Mouse (Mus musculus) thymus, adult 2 months (tissue): Measurements from ENCODE around the gene Prrt4. TPM values are rescaled to one million over a fixed set of nuclear protein-coding genes. Genes with fewer than 3 reads are reported as not detected.

Experiments
- DNase-seq: peaks from one replicate; pipeline ENCODE4 v3.0.0; 2021
- H3K27ac ChIP-seq: fragments of 200-500 bp; 2 replicates; pipeline ENCODE4 v1.5.1; 2012; ENCODE audit warnings: low read length, control low read depth; ENCODE audit not compliant: control insufficient read depth, insufficient read depth
- H3K27me3 ChIP-seq: fragments of 200-500 bp; 2 replicates; pipeline ENCODE4 v1.6.1; 2012; ENCODE audit warnings: mild to moderate bottlenecking, low read length, moderate library complexity, mixed read lengths; ENCODE audit not compliant: control insufficient read depth, insufficient read depth
- H3K36me3 ChIP-seq: fragments of 200-500 bp; 2 replicates; pipeline ENCODE4 v1.6.1; 2012; ENCODE audit warnings: mild to moderate bottlenecking, low read length, moderate library complexity; ENCODE audit not compliant: control insufficient read depth, insufficient read depth
- H3K4me1 ChIP-seq: fragments of 200-500 bp; replicated peaks from 2 replicates; pipeline ENCODE4 v1.6.1; 2012; ENCODE audit warnings: low read length; ENCODE audit not compliant: control insufficient read depth, insufficient read depth
- H3K4me3 ChIP-seq: fragments of 200-500 bp; 2 replicates; pipeline ENCODE4 v1.5.1; 2012; ENCODE audit warnings: mild to moderate bottlenecking, low read length, control low read depth, moderate library complexity; ENCODE audit not compliant: control insufficient read depth, insufficient read depth
- CTCF ChIP-seq: fragments of 200-500 bp; IDR thresholded peaks from 2 replicates; pipeline ENCODE4 v1.5.1; 2012; ENCODE audit warnings: mild to moderate bottlenecking, control low read depth, low read length, moderate library complexity, borderline replicate concordance; ENCODE audit not compliant: control insufficient read depth, poor library complexity, insufficient read depth; ENCODE audit errors: extremely low read depth
- POLR2A ChIP-seq: fragments of 200-500 bp; IDR thresholded peaks from 2 replicates; pipeline ENCODE4 v1.6.1; 2012; ENCODE audit warnings: mild to moderate bottlenecking, low read length, control low read depth, moderate library complexity; ENCODE audit not compliant: control insufficient read depth, poor library complexity, insufficient read depth; ENCODE audit errors: extremely low read depth
- WGBS: fragments of 180-500 bp; shearing (Covaris S2); methylation state at CpG from one replicate; pipeline ENCODE4 v1.1.7; 2018; 5-methylcytosine and 5-hydroxymethylcytosine counted together
- polyA plus RNA-seq: library from polyadenylated mRNA; depleted of rRNA; stranded (reverse); fragments of >200 nt; gene quantifications from 2 replicates; pipeline ENCODE4 v1.2.3, GENCODE M21; 2012

Gene Prrt4
- polyA plus RNA-seq, 1 experiment = 0.32 TPM

DNA sequence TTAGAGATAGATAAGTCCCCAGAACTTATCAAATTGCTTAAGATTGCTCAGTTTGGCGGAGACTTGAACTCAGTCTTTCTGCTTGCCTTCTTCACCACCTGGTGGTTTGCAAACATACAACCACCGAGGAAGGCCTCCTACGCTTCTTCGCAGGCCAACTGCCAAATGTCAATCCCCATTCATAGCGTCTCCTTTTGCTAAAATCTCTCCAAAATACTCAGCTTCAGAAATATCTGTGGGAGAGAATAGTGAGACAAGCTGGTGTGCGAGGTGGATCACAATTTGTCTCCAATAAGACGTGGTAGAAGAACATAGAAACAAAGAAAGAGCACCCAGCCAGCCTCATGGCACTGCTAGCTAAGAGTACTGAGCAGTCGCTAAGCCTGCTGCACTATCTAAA lies 459 bp upstream of the Prrt4 start:
- no peak overlapping the region for H3K27ac ChIP-seq
- 78% methylated on average over 8 of the region's 8 CpGs for WGBS
- no peaks in the 10 kb centered on the region for H3K36me3 ChIP-seq
- no peaks in the 10 kb centered on the region; the same call in 1 of the 2 replicates for H3K27me3 ChIP-seq
- H3K4me3 ChIP-seq = no peak overlapping the region
- DNase-seq = no peak
- peaks cover 3% of the 10 kb centered on the region; the same call in 1 of the 2 replicates for H3K4me1 ChIP-seq
- TF ChIP-seq CTCF (no peak), POLR2A (no peak)

DNA sequence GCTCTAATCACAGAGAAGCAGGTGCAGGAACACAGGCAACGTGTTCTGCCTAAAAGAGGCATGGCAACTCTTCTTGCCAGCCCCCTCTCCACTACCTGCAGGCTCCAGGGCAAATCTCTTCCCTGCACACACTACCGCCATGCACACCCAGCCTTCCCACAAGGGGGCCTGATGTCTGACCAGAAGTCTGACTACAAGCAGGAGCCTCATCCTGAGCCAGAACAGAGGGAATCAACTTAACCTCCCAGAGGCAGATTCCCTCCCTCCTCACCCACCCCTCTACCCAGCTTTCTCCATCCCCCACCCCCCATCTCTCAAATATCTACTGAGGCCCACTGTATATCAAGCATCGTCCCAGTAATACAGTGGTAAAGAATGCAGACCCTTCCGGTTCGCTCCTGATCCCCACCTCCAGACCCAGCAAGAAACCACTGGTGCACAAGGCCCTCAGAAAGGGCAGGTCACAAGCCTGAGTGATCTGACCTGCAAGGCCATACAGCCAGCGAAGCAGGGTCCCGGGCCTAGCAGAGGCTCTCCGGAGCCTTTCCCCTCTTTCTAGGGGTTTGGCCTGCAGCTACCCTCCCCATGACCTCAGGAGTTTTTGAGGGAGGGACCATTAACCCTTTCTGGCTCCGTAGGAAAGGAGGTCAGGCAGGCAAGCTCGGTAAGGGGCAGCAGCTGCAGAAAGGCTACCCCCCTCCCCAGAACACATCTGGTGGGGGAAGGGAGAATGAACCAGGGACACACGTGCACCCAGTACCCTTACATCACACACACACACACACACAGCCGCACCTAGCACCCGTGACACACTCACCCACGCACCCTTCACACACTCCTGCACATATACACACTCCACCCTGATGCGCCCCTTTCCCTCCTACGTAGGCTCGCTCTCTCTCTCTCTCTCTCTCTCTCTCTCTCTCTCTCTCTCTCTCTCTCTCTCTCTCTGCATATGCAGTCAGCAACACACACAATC lies 1.2 kb downstream of the Prrt4 start:
- Histone ChIP-seq H3K4me1 (peaks cover 3% of the 10 kb centered on the region; the same call in 1 of the 2 replicates), H3K36me3 (no peaks in the 10 kb centered on the region), H3K27ac (no peak overlapping the region), H3K4me3 (no peak overlapping the region), H3K27me3 (no peaks in the 10 kb centered on the region; the same call in 1 of the 2 replicates)
- WGBS = 72% methylated on average over 17 of the region's 17 CpGs
- no peak for DNase-seq
- TF ChIP-seq POLR2A = no peak
- no peak for TF ChIP-seq CTCF

DNA sequence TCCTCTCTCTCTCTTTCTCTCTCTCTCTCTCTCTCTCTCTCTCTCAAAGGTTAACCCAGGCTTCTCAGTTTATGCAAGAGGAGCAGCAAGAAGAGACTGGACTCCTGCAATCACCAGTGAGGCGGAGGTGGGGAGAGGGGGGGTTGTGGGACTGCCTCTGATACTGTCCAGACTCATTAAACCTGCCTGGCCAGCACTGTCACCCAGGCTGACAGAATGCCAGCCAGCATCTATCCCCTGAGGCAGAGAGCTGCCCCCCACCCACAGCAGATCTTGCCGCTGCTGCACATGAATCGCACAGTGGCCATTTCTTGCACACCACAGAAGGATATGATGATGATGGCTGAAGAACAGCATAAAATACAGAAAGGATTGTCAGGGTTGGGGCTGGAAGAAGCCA lies 4.3 kb downstream of the Prrt4 start:
- TF ChIP-seq POLR2A (no peak), CTCF (no peak)
- Histone ChIP-seq H3K4me1 (peaks cover 14% of the 10 kb centered on the region), H3K4me3 (no peak overlapping the region), H3K27me3 (peaks cover 2% of the 10 kb centered on the region; the same call in 1 of the 2 replicates), H3K27ac (no peak overlapping the region), H3K36me3 (no peaks in the 10 kb centered on the region)
- no peak for DNase-seq
- 94% methylated on average over 3 of the region's 3 CpGs for WGBS

DNA sequence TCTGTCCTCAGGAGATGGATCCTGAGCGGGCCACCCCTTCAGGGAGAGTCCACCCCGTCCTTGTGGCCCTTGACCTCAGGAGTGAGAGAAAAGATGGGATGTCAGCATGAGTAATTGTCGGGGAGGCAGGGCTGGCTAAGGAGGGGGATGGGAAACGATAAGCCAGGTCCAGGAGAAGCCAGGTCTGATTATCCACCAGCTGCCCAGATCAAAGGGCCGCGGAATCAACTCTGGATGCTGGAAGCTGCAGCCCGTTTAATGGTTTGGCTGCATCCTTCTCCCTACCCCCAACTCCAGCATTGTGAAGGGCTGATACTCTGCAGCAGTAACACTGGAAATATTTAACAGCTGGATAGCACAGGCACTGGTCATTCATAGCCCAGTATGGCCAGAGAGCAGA lies 5.0 kb downstream of the Prrt4 start:
- H3K27ac ChIP-seq = no peak overlapping the region
- no peak for DNase-seq
- H3K36me3 ChIP-seq = no peaks in the 10 kb centered on the region
- peaks cover 2% of the 10 kb centered on the region; the same call in 1 of the 2 replicates for H3K27me3 ChIP-seq
- H3K4me3 ChIP-seq = no peak overlapping the region
- 48% methylated on average over 7 of the region's 7 CpGs for WGBS
- no peak for TF ChIP-seq CTCF
- TF ChIP-seq POLR2A = no peak
- peaks cover 17% of the 10 kb centered on the region for H3K4me1 ChIP-seq

DNA sequence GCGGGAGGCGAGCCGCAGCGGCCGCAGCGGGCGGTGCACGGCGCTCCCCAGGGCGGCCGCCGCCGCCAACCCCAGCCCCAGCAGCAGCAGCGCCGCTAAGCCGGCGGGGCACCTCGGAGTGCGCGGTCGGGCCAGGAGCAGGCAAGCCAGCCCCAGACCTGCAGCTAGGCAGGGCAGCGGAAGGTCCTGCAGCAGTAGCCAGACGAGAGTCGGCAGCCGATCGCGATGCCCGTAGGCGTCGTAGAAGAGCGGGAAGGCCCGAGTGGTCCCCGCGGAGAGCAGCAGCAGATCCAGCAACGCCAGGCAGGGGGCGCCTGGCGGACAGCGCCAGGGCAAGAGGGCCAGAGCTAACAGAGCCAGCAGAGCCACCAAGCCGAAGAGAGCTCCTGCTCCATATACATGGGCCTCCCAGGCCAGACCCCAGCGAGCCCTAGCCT lies 8.4 kb downstream of the Prrt4 start:
- Histone ChIP-seq H3K27me3 (peaks cover 2% of the 10 kb centered on the region; the same call in 1 of the 2 replicates), H3K36me3 (no peaks in the 10 kb centered on the region), H3K4me3 (peak overlapping the region; percentile 71), H3K27ac (no peak overlapping the region), H3K4me1 (peaks cover 15% of the 10 kb centered on the region)
- TF ChIP-seq CTCF = peak; percentile 96
- TF ChIP-seq POLR2A = no peak
- under 1% methylated on average over 40 of the region's 40 CpGs for WGBS
- peak; percentile 75 for DNase-seq

DNA sequence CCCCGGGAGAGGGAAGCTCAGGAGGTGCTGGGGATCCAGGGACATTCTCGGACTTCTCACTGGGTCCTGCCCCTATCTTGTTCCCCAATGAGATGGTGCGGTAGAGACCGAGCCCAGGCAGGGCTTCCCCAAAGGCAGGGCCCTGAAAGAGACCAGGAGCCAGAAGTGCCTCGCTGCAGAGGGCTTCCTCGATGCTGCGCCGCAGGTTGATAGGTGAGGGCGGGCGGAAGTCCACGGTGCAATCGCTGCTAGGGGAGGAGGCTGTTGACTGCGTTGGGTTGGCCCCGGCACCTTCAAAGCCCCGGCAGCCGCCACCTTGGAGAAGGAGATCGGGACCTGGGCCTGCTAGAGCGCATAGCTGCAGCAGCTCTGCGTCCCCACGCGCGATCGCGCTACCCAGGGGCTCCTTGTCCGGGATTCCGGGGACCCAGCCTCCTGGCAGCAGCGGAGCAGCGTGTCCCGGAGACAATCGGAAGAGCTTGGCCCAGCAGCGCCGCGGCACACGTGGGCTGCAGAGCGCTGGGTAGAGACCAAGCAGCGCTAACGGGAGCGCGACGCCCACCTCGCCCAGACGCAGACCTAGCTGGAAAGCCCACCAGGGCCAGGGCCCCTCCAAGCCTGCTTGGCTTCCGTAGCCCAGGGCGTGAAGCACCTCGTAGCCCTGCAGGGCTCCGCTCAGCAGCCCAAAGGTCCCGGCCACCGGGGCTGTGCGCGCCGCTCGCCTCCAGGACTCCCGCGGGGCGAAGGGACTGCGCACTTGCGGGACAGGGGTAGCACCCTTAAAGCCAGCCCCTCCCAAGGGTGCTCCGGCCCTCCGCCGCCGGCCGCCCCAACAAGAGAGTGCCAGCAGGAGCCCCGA lies 9.1 kb downstream of the Prrt4 start:
- WGBS = under 1% methylated on average over 63 of the region's 63 CpGs
- H3K27me3 ChIP-seq = peaks cover 2% of the 10 kb centered on the region; the same call in 1 of the 2 replicates
- peak; percentile 62 for DNase-seq

More for the DNA sequence above, 9.1 kb downstream of the Prrt4 start:
- Histone ChIP-seq H3K4me1 (peaks cover 15% of the 10 kb centered on the region), H3K27ac (no peak overlapping the region), H3K36me3 (no peaks in the 10 kb centered on the region), H3K4me3 (peak overlapping the region; percentile 71)
- TF ChIP-seq CTCF (no peak), POLR2A (no peak)
